Mouse (Mus musculus) MEL (cell line): Measurements from ENCODE around the gene Avp. TPM values are rescaled to one million over a fixed set of nuclear protein-coding genes. Genes with fewer than 3 reads are reported as not detected.

ENCODE experiments used
- DNase-seq: peaks from one replicate; pipeline ENCODE4 v3.0.0; 2011; ENCODE audit warnings: low read depth, low spot score
- H3K27ac ChIP-seq: 2 replicates; pipeline ENCODE4 v1.5.1; 2012; ENCODE audit warnings: low read depth, mild to moderate bottlenecking, control low read depth, low read length, moderate library complexity; ENCODE audit not compliant: control insufficient read depth
- H3K27me3 ChIP-seq, 2 experiments: fragments of 150-350 bp in 1 of 2; sonication (generic) in 1 of 2; 2 replicates each; pipeline ENCODE4 v1.6.1; 2012; ENCODE audit warnings: low read length in 2 of 2, mild to moderate bottlenecking in 2 of 2, improper control_type of control experiment in 1 of 2, moderate library complexity in 1 of 2; ENCODE audit not compliant: insufficient read depth in 2 of 2, control insufficient read depth in 1 of 2
- H3K36me3 ChIP-seq, 2 experiments: 2 replicates each; pipeline ENCODE4 v1.6.1; 2012 to 2014; ENCODE audit warnings: low read length in 2 of 2, improper control_type of control experiment in 1 of 2, inconsistent platforms in 1 of 2, mild to moderate bottlenecking in 1 of 2; ENCODE audit not compliant: insufficient read depth in 2 of 2, control insufficient read depth in 1 of 2
- H3K4me1 ChIP-seq, 2 experiments: fragments of 150-350 bp in 1 of 2; sonication (generic) in 1 of 2; 2 replicates each; pipeline ENCODE4 v1.6.1; 2012; ENCODE audit warnings: low read length in 2 of 2, improper control_type of control experiment in 1 of 2, mild to moderate bottlenecking in 1 of 2; ENCODE audit not compliant: insufficient read depth in 2 of 2, control insufficient read depth in 1 of 2
- H3K4me3 ChIP-seq, 2 experiments: fragments of 150-350 bp in 1 of 2; sonication (generic) in 1 of 2; 2 replicates each; pipeline ENCODE4 v1.5.1; 2012; ENCODE audit warnings: low read depth in 2 of 2, low read length in 2 of 2, mild to moderate bottlenecking in 2 of 2, moderate library complexity in 2 of 2, control low read depth in 1 of 2, improper control_type of control experiment in 1 of 2; ENCODE audit not compliant: control insufficient read depth in 1 of 2, insufficient read depth in 1 of 2
- H3K79me2 ChIP-seq: 2 replicates; pipeline ENCODE4 v1.6.1; 2012; ENCODE audit warnings: mild to moderate bottlenecking, low read length, moderate library complexity; ENCODE audit not compliant: control insufficient read depth, poor library complexity, insufficient read depth
- H3K9ac ChIP-seq: 2 replicates; pipeline ENCODE4 v1.6.1; 2012; ENCODE audit warnings: low read depth, mild to moderate bottlenecking, control low read depth, low read length, moderate library complexity; ENCODE audit not compliant: control insufficient read depth, poor library complexity, severe bottlenecking
- H3K9me3 ChIP-seq: fragments of 150-350 bp; sonication (generic); replicated peaks from 2 replicates; pipeline ENCODE4 v1.6.1; 2012; ENCODE audit warnings: mild to moderate bottlenecking, low read length, improper control_type of control experiment, moderate library complexity; ENCODE audit not compliant: insufficient read depth
- BHLHE40 ChIP-seq: IDR thresholded peaks from 2 replicates; pipeline ENCODE4 v1.6.1; 2012; ENCODE audit warnings: low read depth, mild to moderate bottlenecking, inconsistent platforms, low read length, improper control_type of control experiment, borderline replicate concordance
- CHD1 ChIP-seq: IDR thresholded peaks from 2 replicates; pipeline ENCODE4 v1.6.1; 2012; ENCODE audit warnings: low read depth, mild to moderate bottlenecking, inconsistent platforms, low read length, improper control_type of control experiment
- CHD2 ChIP-seq: IDR thresholded peaks from 2 replicates; pipeline ENCODE4 v1.6.1; 2011; ENCODE audit warnings: low read length, improper control_type of control experiment
- CTCF ChIP-seq, 3 experiments: IDR thresholded peaks in 2 of 3; conservative IDR thresholded peaks in 1 of 3; 2 replicates each; pipeline ENCODE4 v1.5.1; 2011 to 2012; ENCODE audit warnings: low read length in 3 of 3, low read depth in 2 of 3, mild to moderate bottlenecking in 2 of 3, improper control_type of control experiment in 1 of 3, inconsistent platforms in 1 of 3, mixed read lengths in 1 of 3, moderate library complexity in 1 of 3; ENCODE audit not compliant: control insufficient read depth in 1 of 3, insufficient read depth in 1 of 3, poor library complexity in 1 of 3, severe bottlenecking in 1 of 3
- E2F4 ChIP-seq: IDR thresholded peaks from 2 replicates; pipeline ENCODE4 v1.6.1; 2011; ENCODE audit warnings: low read depth, low read length, improper control_type of control experiment, borderline replicate concordance
- ELF1 ChIP-seq: IDR thresholded peaks from 2 replicates; pipeline ENCODE4 v1.6.1; 2014; ENCODE audit warnings: low read depth, mild to moderate bottlenecking, inconsistent platforms, low read length, improper control_type of control experiment, moderate library complexity
- EP300 ChIP-seq, 2 experiments: IDR thresholded peaks; 2 replicates each; pipeline ENCODE4 v1.6.1; 2011; ENCODE audit warnings: improper control_type of control experiment in 2 of 2, low read length in 2 of 2, low read depth in 1 of 2, mild to moderate bottlenecking in 1 of 2
- ETS1 ChIP-seq: IDR thresholded peaks from 2 replicates; pipeline ENCODE4 v1.6.1; 2012; ENCODE audit warnings: low read depth, mild to moderate bottlenecking, inconsistent platforms, low read length, improper control_type of control experiment, moderate library complexity
- GABPA ChIP-seq: IDR thresholded peaks from 2 replicates; pipeline ENCODE4 v1.6.1; 2012; ENCODE audit warnings: low read depth, mild to moderate bottlenecking, inconsistent platforms, low read length, improper control_type of control experiment, moderate library complexity
- GATA1 ChIP-seq: IDR thresholded peaks from 2 replicates; pipeline ENCODE4 v1.6.1; 2011; ENCODE audit warnings: low read depth, low read length, improper control_type of control experiment
- HCFC1 ChIP-seq: IDR thresholded peaks from 2 replicates; pipeline ENCODE4 v1.6.1; 2012; ENCODE audit warnings: low read depth, mild to moderate bottlenecking, inconsistent platforms, low read length, improper control_type of control experiment, moderate library complexity
- JUND ChIP-seq: IDR thresholded peaks from 2 replicates; pipeline ENCODE4 v1.6.1; 2011; ENCODE audit warnings: low read depth, mild to moderate bottlenecking, improper control_type of control experiment, low read length
- KAT2A ChIP-seq: conservative IDR thresholded peaks from 2 replicates; pipeline ENCODE4 v1.6.1; 2012; ENCODE audit warnings: low read depth, low read length, improper control_type of control experiment, inconsistent platforms
- MAFK ChIP-seq: IDR thresholded peaks from 2 replicates; pipeline ENCODE4 v1.6.1; 2011; ENCODE audit warnings: low read depth, mild to moderate bottlenecking, low read length, improper control_type of control experiment, borderline replicate concordance
- MAX ChIP-seq: IDR thresholded peaks from 2 replicates; pipeline ENCODE4 v1.6.1; 2011; ENCODE audit warnings: low read length, improper control_type of control experiment
- MAZ ChIP-seq: IDR thresholded peaks from 2 replicates; pipeline ENCODE4 v1.6.1; 2012; ENCODE audit warnings: low read depth, mild to moderate bottlenecking, inconsistent platforms, low read length, improper control_type of control experiment
- MEF2A ChIP-seq: IDR thresholded peaks from 2 replicates; pipeline ENCODE4 v1.6.1; 2014; ENCODE audit warnings: low read depth, mild to moderate bottlenecking, inconsistent platforms, low read length, improper control_type of control experiment; ENCODE audit not compliant: poor library complexity, insufficient replicate concordance, severe bottlenecking; ENCODE audit errors: extremely low read depth
- MXI1 ChIP-seq: IDR thresholded peaks from 2 replicates; pipeline ENCODE4 v1.6.1; 2011; ENCODE audit warnings: mild to moderate bottlenecking, low read depth, low read length, improper control_type of control experiment
- MYC ChIP-seq: IDR thresholded peaks from 2 replicates; pipeline ENCODE4 v1.6.1; 2011; ENCODE audit warnings: low read depth, mild to moderate bottlenecking, low read length, improper control_type of control experiment, moderate library complexity
- NELFE ChIP-seq: IDR thresholded peaks from 2 replicates; pipeline ENCODE4 v1.6.1; 2011; ENCODE audit warnings: low read depth, low read length, improper control_type of control experiment
- NRF1 ChIP-seq: IDR thresholded peaks from 2 replicates; pipeline ENCODE4 v1.6.1; 2014; ENCODE audit warnings: low read depth, mild to moderate bottlenecking, inconsistent platforms, low read length, improper control_type of control experiment, moderate library complexity; ENCODE audit not compliant: poor library complexity, insufficient read depth, severe bottlenecking
- POLR2A ChIP-seq, 2 experiments: IDR thresholded peaks; 2 replicates each; pipeline ENCODE4 v1.6.1; 2011 to 2012; ENCODE audit warnings: low read length in 2 of 2, mild to moderate bottlenecking in 2 of 2, control low read depth in 1 of 2, improper control_type of control experiment in 1 of 2, low read depth in 1 of 2, moderate library complexity in 1 of 2; ENCODE audit not compliant: control insufficient read depth in 1 of 2, insufficient read depth in 1 of 2, poor library complexity in 1 of 2
- POLR2AphosphoS2 ChIP-seq: IDR thresholded peaks from 2 replicates; pipeline ENCODE4 v1.6.1; 2011; ENCODE audit warnings: low read length, improper control_type of control experiment
- POLR2AphosphoS5 ChIP-seq: IDR thresholded peaks from 2 replicates; pipeline ENCODE4 v1.6.1; 2012; ENCODE audit warnings: low read depth, borderline replicate concordance, mild to moderate bottlenecking, inconsistent platforms, low read length, moderate library complexity, mixed read lengths
- RAD21 ChIP-seq: IDR thresholded peaks from 2 replicates; pipeline ENCODE4 v1.6.1; 2011; ENCODE audit warnings: mild to moderate bottlenecking, low read depth, low read length, improper control_type of control experiment
- RCOR1 ChIP-seq: IDR thresholded peaks from 2 replicates; pipeline ENCODE4 v1.6.1; 2012; ENCODE audit warnings: low read depth, mild to moderate bottlenecking, inconsistent platforms, low read length, improper control_type of control experiment
- SIN3A ChIP-seq: IDR thresholded peaks from 2 replicates; pipeline ENCODE4 v1.6.1; 2012; ENCODE audit warnings: low read length, improper control_type of control experiment, inconsistent platforms
- TAL1 ChIP-seq: IDR thresholded peaks from 2 replicates; pipeline ENCODE4 v1.6.1; 2012; ENCODE audit warnings: mild to moderate bottlenecking, inconsistent platforms, low read length, moderate library complexity, mixed read lengths
- TBP ChIP-seq: IDR thresholded peaks from 2 replicates; pipeline ENCODE4 v1.8.0; 2011; ENCODE audit warnings: low read depth, low read length, improper control_type of control experiment
- UBTF ChIP-seq: IDR thresholded peaks from 2 replicates; pipeline ENCODE4 v1.6.1; 2012; ENCODE audit warnings: low read depth, mild to moderate bottlenecking, inconsistent platforms, low read length, improper control_type of control experiment, moderate library complexity, borderline replicate concordance; ENCODE audit not compliant: insufficient read depth
- USF1 ChIP-seq: IDR thresholded peaks from 2 replicates; pipeline ENCODE4 v1.6.1; 2014; ENCODE audit warnings: low read depth, mild to moderate bottlenecking, inconsistent platforms, low read length, improper control_type of control experiment, moderate library complexity
- USF2 ChIP-seq, 2 experiments: IDR thresholded peaks; 2 replicates each; pipeline ENCODE4 v1.6.1; 2011 to 2012; ENCODE audit warnings: improper control_type of control experiment in 2 of 2, low read length in 2 of 2, borderline replicate concordance in 1 of 2, inconsistent platforms in 1 of 2, low read depth in 1 of 2, mild to moderate bottlenecking in 1 of 2; ENCODE audit not compliant: insufficient read depth in 1 of 2
- ZC3H11A ChIP-seq: IDR thresholded peaks from 2 replicates; pipeline ENCODE4 v1.6.1; 2012; ENCODE audit warnings: low read depth, mild to moderate bottlenecking, inconsistent platforms, low read length, improper control_type of control experiment
- ZKSCAN1 ChIP-seq: IDR thresholded peaks from 2 replicates; pipeline ENCODE4 v1.6.1; 2012; ENCODE audit warnings: low read depth, mild to moderate bottlenecking, inconsistent platforms, low read length, improper control_type of control experiment, moderate library complexity
- ZMIZ1 ChIP-seq: IDR thresholded peaks from 2 replicates; pipeline ENCODE4 v1.6.1; 2012; ENCODE audit warnings: low read depth, mild to moderate bottlenecking, inconsistent platforms, low read length, improper control_type of control experiment, moderate library complexity
- ZNF384 ChIP-seq: IDR thresholded peaks from 2 replicates; pipeline ENCODE4 v1.6.1; 2012; ENCODE audit warnings: low read depth, mild to moderate bottlenecking, inconsistent platforms, low read length, improper control_type of control experiment
- polyA plus RNA-seq, 2 experiments: library from polyadenylated mRNA; stranded (reverse) in 1 of 2; unstranded in 1 of 2; fragments of >175 nt in 1 of 2; fragments of >200 nt in 1 of 2; gene quantifications; 2 replicates each; pipeline versions ENCODE4 v1.2.1 to v1.2.4; 2012; ENCODE audit warnings: low replicate concordance in 2 of 2, low read depth in 1 of 2; ENCODE audit not compliant: insufficient read length in 2 of 2, insufficient read depth in 1 of 2, missing spikeins in 1 of 2
- total RNA-seq: library from RNA; depleted of rRNA; stranded (reverse); fragments of 300-350 nt; gene quantifications from 2 replicates; pipeline ENCODE4 v1.2.3, GENCODE M21; 2012

Gene Avp
- total and polyA plus RNA-seq, 3 experiments: not detected

DNA sequence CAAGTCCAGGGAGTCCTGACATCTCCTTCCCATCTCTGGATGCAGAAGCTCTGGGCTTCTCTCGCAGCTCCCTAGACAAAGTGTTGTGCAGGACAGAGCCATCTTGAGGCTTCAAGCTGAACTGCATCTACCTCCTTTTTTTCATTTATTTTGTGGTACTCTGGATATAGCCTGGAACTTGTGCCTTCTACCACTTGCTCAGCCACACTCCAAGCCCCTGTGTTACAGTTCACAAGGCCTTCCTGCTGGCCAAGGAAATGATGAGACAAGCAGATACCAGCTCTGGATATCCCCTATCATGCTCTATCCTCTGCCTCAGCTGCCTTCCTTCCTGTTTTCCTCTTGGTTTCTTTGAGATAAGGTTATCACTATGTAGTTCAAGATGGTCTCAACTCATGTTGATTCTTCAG is 15.3 kb upstream of the Avp start (continued):
- no peak for TF ChIP-seq HCFC1

DNA sequence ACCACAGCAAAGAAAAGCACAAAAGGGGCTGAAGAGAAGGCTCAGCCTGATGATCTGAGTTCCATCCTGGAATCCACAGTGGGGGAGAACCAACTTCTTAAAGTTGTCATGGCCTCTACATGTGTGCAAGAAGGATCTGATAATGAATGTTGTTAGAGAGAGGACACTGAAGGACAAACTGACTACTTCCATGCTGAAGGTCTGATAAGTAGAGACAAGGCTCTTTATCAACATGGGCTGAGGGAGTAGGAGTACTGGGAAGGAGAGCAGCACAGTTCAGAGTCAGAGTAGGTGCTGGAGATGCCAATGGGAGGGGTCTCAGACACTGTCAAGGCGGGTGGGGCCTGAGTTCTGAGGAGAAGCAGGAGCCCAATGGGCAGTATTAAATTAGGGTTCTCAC is 13.2 kb upstream of the Avp start:
- Histone ChIP-seq H3K79me2 (no peaks in the 10 kb centered on the region), H3K9me3 (no peaks in the 10 kb centered on the region), H3K36me3 (peaks cover 0 to 36% of the 10 kb centered on the region in 2 experiments; a peak in 3 of 4 replicates)
- no peak for TF ChIP-seq POLR2AphosphoS5
- TF ChIP-seq TAL1: no peak
- no peak for TF ChIP-seq RAD21
- no peak for TF ChIP-seq MYC
- no peak for TF ChIP-seq ZNF384
- TF ChIP-seq ZKSCAN1: no peak
- TF ChIP-seq POLR2A (IDR thresholded peaks at IDR 0.05; ENCODE audit: control insufficient read depth in 1 of 2, insufficient read depth in 1 of 2, low read depth in 1 of 2, low read length in 2 of 2, poor library complexity in 1 of 2): no peak
- no peak for TF ChIP-seq ZC3H11A
- no peak for TF ChIP-seq MEF2A
- TF ChIP-seq SIN3A: no peak
- no peak for TF ChIP-seq HCFC1
- TF ChIP-seq ELF1: no peak
- TF ChIP-seq JUND: no peak
- TF ChIP-seq MAX: no peak
- TF ChIP-seq EP300 (IDR thresholded peaks at IDR 0.05; ENCODE audit: low read depth in 1 of 2, low read length in 2 of 2): peak; percentile 56 to 67; a peak in 3 of 4 replicates
- no peak for TF ChIP-seq KAT2A
- TF ChIP-seq USF2 (IDR thresholded peaks at IDR 0.05; ENCODE audit: borderline replicate concordance in 1 of 2, insufficient read depth in 1 of 2, low read depth in 1 of 2, low read length in 2 of 2): no peak
- TF ChIP-seq E2F4: no peak
- no peak for TF ChIP-seq TBP
- no peak for TF ChIP-seq POLR2AphosphoS2
- no peak for TF ChIP-seq USF1
- no peak for TF ChIP-seq NELFE
- TF ChIP-seq MXI1: peak; percentile 38; the same call in 1 of the 2 replicates
- no peak for TF ChIP-seq CHD1
- TF ChIP-seq BHLHE40: no peak
- no peak; the same call in 1 of the 2 replicates for TF ChIP-seq CHD2
- TF ChIP-seq MAFK: no peak
- TF ChIP-seq ETS1: peak; percentile 46; the same call in 1 of the 2 replicates
- TF ChIP-seq MAZ: no peak
- peak; percentile 32; the same call in 1 of the 2 replicates for TF ChIP-seq RCOR1
- TF ChIP-seq CTCF (IDR thresholded peaks at IDR 0.05 in 2 of 3, conservative IDR thresholded peaks at IDR 0.05 in 1 of 3; ENCODE audit: control insufficient read depth in 1 of 3, insufficient read depth in 1 of 3, low read depth in 2 of 3, low read length in 3 of 3, poor library complexity in 1 of 3, severe bottlenecking in 1 of 3): no peak
- TF ChIP-seq GABPA: no peak
- no peak for TF ChIP-seq ZMIZ1
- TF ChIP-seq NRF1: no peak
- TF ChIP-seq GATA1: peak; percentile 71
- TF ChIP-seq UBTF: no peak

More for the DNA sequence above, 13.2 kb upstream of the Avp start:
- H3K4me1 ChIP-seq: peaks cover 27 to 34% of the 10 kb centered on the region in 2 experiments
- no peak overlapping the region for H3K9ac ChIP-seq
- H3K27ac ChIP-seq: peak overlapping the region; percentile 44
- peak; percentile 28 for DNase-seq
- H3K4me3 ChIP-seq: no peak overlapping the region
- no peaks in the 10 kb centered on the region for H3K27me3 ChIP-seq
